Mouse (Mus musculus) midbrain, embryonic 11.5 days (tissue): Measurements from ENCODE around the gene Dnajc25. TPM values are rescaled to one million over a fixed set of nuclear protein-coding genes. Genes with fewer than 3 reads are reported as not detected.

Experiments used
- ATAC-seq: fragments of 200-750 bp; cut with Nextera tagmentation; 2 replicates; pipeline ENCODE4 v1.8.0; 2017; ENCODE audit warnings: moderate TSS enrichment, moderate library complexity; ENCODE audit not compliant: low FRiP score
- DNase-seq: peaks from one replicate; pipeline ENCODE4 v3.0.0; 2015; ENCODE audit warnings: low spot score; ENCODE audit errors: missing footprints
- H3K27ac ChIP-seq: fragments of 300-500 bp; sonication (generic); 2 replicates; pipeline ENCODE4 v1.5.1; 2014; ENCODE audit warnings: low read depth, low read length
- H3K27me3 ChIP-seq: fragments of 300-500 bp; sonication (generic); 2 replicates; pipeline ENCODE4 v1.6.1; 2014; ENCODE audit warnings: mild to moderate bottlenecking, low read length, moderate library complexity, mixed read lengths; ENCODE audit not compliant: control insufficient read depth, insufficient read depth
- H3K36me3 ChIP-seq: fragments of 300-500 bp; sonication (generic); 2 replicates; pipeline ENCODE4 v1.6.1; 2014; ENCODE audit warnings: mild to moderate bottlenecking, low read length, moderate library complexity, mixed read lengths; ENCODE audit not compliant: control insufficient read depth, insufficient read depth
- H3K4me1 ChIP-seq: fragments of 300-500 bp; sonication (generic); 2 replicates; pipeline ENCODE4 v1.6.1; 2014; ENCODE audit warnings: low read length; ENCODE audit not compliant: control insufficient read depth, insufficient read depth
- H3K4me2 ChIP-seq: fragments of 300-500 bp; sonication (generic); 2 replicates; pipeline ENCODE4 v1.6.1; 2014; ENCODE audit warnings: mild to moderate bottlenecking, moderate library complexity
- H3K4me3 ChIP-seq: fragments of 300-500 bp; sonication (generic); 2 replicates; pipeline ENCODE4 v1.5.1; 2014; ENCODE audit warnings: low read depth, low read length
- H3K9ac ChIP-seq: fragments of 300-500 bp; sonication (generic); 2 replicates; pipeline ENCODE4 v1.6.1; 2014; ENCODE audit warnings: low read length
- H3K9me3 ChIP-seq: fragments of 300-500 bp; sonication (generic); 2 replicates; pipeline ENCODE4 v1.6.1; 2016; ENCODE audit warnings: low read length; ENCODE audit not compliant: control insufficient read depth
- WGBS: fragments of 180-500 bp; shearing (Covaris S2); extraction: QIAGEN DNeasy Blood & Tissue Kit; methylation state at CpG from one replicate; pipeline ENCODE4 v1.1.7; 2014; 5-methylcytosine and 5-hydroxymethylcytosine counted together
- polyA plus RNA-seq: library from polyadenylated mRNA; unstranded; fragments of >200 nt; fragmentation: Nextera tagmentation; extraction: Ambion mirVana; gene quantifications from 2 replicates; pipeline ENCODE4 v1.2.1, GENCODE M21; 2014

Dnajc25 gene
- polyA plus RNA-seq, result 5.3 and 5.5 TPM in 2 replicates

GRCm38 (mm10) chr4:58994762-58995161, at the start of gene Dnajc25:
TSS of gene Dnajc25 (plus strand) at chr4:58995062.
- no peak within 1 kb of the TSS for H3K27ac ChIP-seq
- H3K9me3 ChIP-seq, result no peaks in the 10 kb centered on the region
- no peaks in the 10 kb centered on the region for H3K4me1 ChIP-seq
- ATAC-seq (no peak), DNase-seq (no peak)
- H3K36me3 ChIP-seq, result no peaks in the 10 kb centered on the region
- no peak within 1 kb of the TSS for H3K4me2 ChIP-seq
- no peak within 1 kb of the TSS for H3K4me3 ChIP-seq
- 91% methylated on average over 4 of the region's 4 CpGs for WGBS
- no peak within 1 kb of the TSS for H3K9ac ChIP-seq
- no peaks in the 10 kb centered on the region for H3K27me3 ChIP-seq

- Histone ChIP-seq H3K27me3 (peaks cover 3% of the 10 kb centered on the region), H3K9me3 (no peaks in the 10 kb centered on the region), H3K4me2 (no peak overlapping the region), H3K36me3 (no peaks in the 10 kb centered on the region), H3K4me1 (peaks cover 2% of the 10 kb centered on the region; the same call in 1 of the 2 replicates), H3K27ac (no peak overlapping the region), H3K9ac (no peak overlapping the region), H3K4me3 (no peak overlapping the region)
- no peak for ATAC-seq
- 79% methylated on average over 4 of the region's 4 CpGs for WGBS
- DNase-seq, result no peak
Measured at GRCm38 (mm10) chr4:58948391-58948790, 46.5 kb upstream of the Dnajc25 start.

GRCm38 (mm10) chr4:58952630-58953029, 42.2 kb upstream of the Dnajc25 start:
- no peak overlapping the region for H3K27ac ChIP-seq
- no peaks in the 10 kb centered on the region for H3K27me3 ChIP-seq
- no peaks in the 10 kb centered on the region for H3K36me3 ChIP-seq
- H3K9me3 ChIP-seq, result no peaks in the 10 kb centered on the region
- H3K9ac ChIP-seq, result no peak overlapping the region
- 91% methylated on average over 11 of the region's 11 CpGs for WGBS
- DNase-seq, result no peak
- H3K4me1 ChIP-seq, result no peaks in the 10 kb centered on the region
- no peak overlapping the region for H3K4me3 ChIP-seq
- ATAC-seq, result no peak
- H3K4me2 ChIP-seq, result no peak overlapping the region

GRCm38 (mm10) chr4:58961719-58962118, 33.1 kb upstream of the Dnajc25 start:
- H3K36me3 ChIP-seq, result no peaks in the 10 kb centered on the region
- no peak overlapping the region for H3K9ac ChIP-seq
- H3K4me1 ChIP-seq, result no peaks in the 10 kb centered on the region
- H3K27me3 ChIP-seq, result no peaks in the 10 kb centered on the region
- no peaks in the 10 kb centered on the region for H3K9me3 ChIP-seq
- H3K27ac ChIP-seq, result no peak overlapping the region
- ATAC-seq (no peak), DNase-seq (no peak)
- 95% methylated on average over 15 of the region's 15 CpGs for WGBS
- H3K4me2 ChIP-seq, result no peak overlapping the region
- no peak overlapping the region for H3K4me3 ChIP-seq

- WGBS, result 88% methylated on average over 4 of the region's 4 CpGs
- Histone ChIP-seq H3K36me3 (no peaks in the 10 kb centered on the region), H3K4me2 (no peak overlapping the region), H3K4me3 (no peak overlapping the region), H3K9ac (no peak overlapping the region), H3K4me1 (no peaks in the 10 kb centered on the region), H3K9me3 (no peaks in the 10 kb centered on the region), H3K27ac (no peak overlapping the region), H3K27me3 (no peaks in the 10 kb centered on the region)
- ATAC-seq (no peak), DNase-seq (peak; percentile 75)
Measured at GRCm38 (mm10) chr4:58963271-58963670, 31.6 kb upstream of the Dnajc25 start.

GRCm38 (mm10) chr4:58965136-58965535, 29.7 kb upstream of the Dnajc25 start:
- no peak for DNase-seq
- 94% methylated on average over 1 of the region's 1 CpGs for WGBS
- Histone ChIP-seq H3K9ac (no peak overlapping the region), H3K27ac (no peak overlapping the region), H3K36me3 (no peaks in the 10 kb centered on the region), H3K4me3 (no peak overlapping the region), H3K4me1 (no peaks in the 10 kb centered on the region), H3K27me3 (no peaks in the 10 kb centered on the region), H3K4me2 (no peak overlapping the region), H3K9me3 (no peaks in the 10 kb centered on the region)
- no peak for ATAC-seq

- no peaks in the 10 kb centered on the region for H3K27me3 ChIP-seq
- H3K9me3 ChIP-seq, result no peaks in the 10 kb centered on the region
- no peak for ATAC-seq
- 91% methylated on average over 4 of the region's 4 CpGs for WGBS
- peak; percentile 41 for DNase-seq
- no peak overlapping the region for H3K4me2 ChIP-seq
- H3K27ac ChIP-seq, result no peak overlapping the region
- no peak overlapping the region for H3K4me3 ChIP-seq
- H3K36me3 ChIP-seq, result no peaks in the 10 kb centered on the region
- no peak overlapping the region for H3K9ac ChIP-seq
- no peaks in the 10 kb centered on the region for H3K4me1 ChIP-seq
Measured at GRCm38 (mm10) chr4:58970678-58971077, 24.2 kb upstream of the Dnajc25 start.

- Histone ChIP-seq H3K4me2 (no peak overlapping the region), H3K4me1 (no peaks in the 10 kb centered on the region), H3K9ac (no peak overlapping the region), H3K36me3 (no peaks in the 10 kb centered on the region), H3K9me3 (no peaks in the 10 kb centered on the region), H3K27me3 (no peaks in the 10 kb centered on the region), H3K27ac (no peak overlapping the region), H3K4me3 (no peak overlapping the region)
- WGBS, result 75% methylated on average over 5 of the region's 5 CpGs
- no peak for DNase-seq
- ATAC-seq, result no peak
Measured at GRCm38 (mm10) chr4:58975711-58976110, 19.2 kb upstream of the Dnajc25 start.

GRCm38 (mm10) chr4:58981421-58981820, 13.4 kb upstream of the Dnajc25 start:
- H3K4me3 ChIP-seq, result no peak overlapping the region
- ATAC-seq (no peak), DNase-seq (no peak)
- H3K27me3 ChIP-seq, result no peaks in the 10 kb centered on the region
- no peak overlapping the region for H3K27ac ChIP-seq
- no peaks in the 10 kb centered on the region for H3K36me3 ChIP-seq
- H3K4me1 ChIP-seq, result no peaks in the 10 kb centered on the region
- H3K9me3 ChIP-seq, result no peaks in the 10 kb centered on the region
- WGBS, result 83% methylated on average over 6 of the region's 6 CpGs
- no peak overlapping the region for H3K4me2 ChIP-seq
- H3K9ac ChIP-seq, result no peak overlapping the region

GRCm38 (mm10) chr4:58982806-58983205, 12.1 kb upstream of the Dnajc25 start:
- Histone ChIP-seq H3K9me3 (no peaks in the 10 kb centered on the region), H3K36me3 (no peaks in the 10 kb centered on the region), H3K9ac (no peak overlapping the region), H3K27me3 (no peaks in the 10 kb centered on the region), H3K27ac (no peak overlapping the region), H3K4me2 (no peak overlapping the region), H3K4me3 (no peak overlapping the region), H3K4me1 (peaks cover 4% of the 10 kb centered on the region; the same call in 1 of the 2 replicates)
- WGBS, result 85% methylated on average over 8 of the region's 8 CpGs
- DNase-seq (no peak), ATAC-seq (no peak)
